Mouse (Mus musculus) MEL (cell line): Measurements from ENCODE around the gene Slc25a21. TPM values are rescaled to one million over a fixed set of nuclear protein-coding genes. Genes with fewer than 3 reads are reported as not detected.

ENCODE experiments used
- DNase-seq: peaks from one replicate; pipeline ENCODE4 v3.0.0; 2011; ENCODE audit warnings: low read depth, low spot score
- H3K27ac ChIP-seq: 2 replicates; pipeline ENCODE4 v1.5.1; 2012; ENCODE audit warnings: low read depth, mild to moderate bottlenecking, control low read depth, low read length, moderate library complexity; ENCODE audit not compliant: control insufficient read depth
- H3K27me3 ChIP-seq, 2 experiments: fragments of 150-350 bp in 1 of 2; sonication (generic) in 1 of 2; 2 replicates each; pipeline ENCODE4 v1.6.1; 2012; ENCODE audit warnings: low read length in 2 of 2, mild to moderate bottlenecking in 2 of 2, improper control_type of control experiment in 1 of 2, moderate library complexity in 1 of 2; ENCODE audit not compliant: insufficient read depth in 2 of 2, control insufficient read depth in 1 of 2
- H3K36me3 ChIP-seq, 2 experiments: 2 replicates each; pipeline ENCODE4 v1.6.1; 2012 to 2014; ENCODE audit warnings: low read length in 2 of 2, improper control_type of control experiment in 1 of 2, inconsistent platforms in 1 of 2, mild to moderate bottlenecking in 1 of 2; ENCODE audit not compliant: insufficient read depth in 2 of 2, control insufficient read depth in 1 of 2
- H3K4me1 ChIP-seq, 2 experiments: fragments of 150-350 bp in 1 of 2; sonication (generic) in 1 of 2; 2 replicates each; pipeline ENCODE4 v1.6.1; 2012; ENCODE audit warnings: low read length in 2 of 2, improper control_type of control experiment in 1 of 2, mild to moderate bottlenecking in 1 of 2; ENCODE audit not compliant: insufficient read depth in 2 of 2, control insufficient read depth in 1 of 2
- H3K4me3 ChIP-seq, 2 experiments: fragments of 150-350 bp in 1 of 2; sonication (generic) in 1 of 2; 2 replicates each; pipeline ENCODE4 v1.5.1; 2012; ENCODE audit warnings: low read depth in 2 of 2, low read length in 2 of 2, mild to moderate bottlenecking in 2 of 2, moderate library complexity in 2 of 2, control low read depth in 1 of 2, improper control_type of control experiment in 1 of 2; ENCODE audit not compliant: control insufficient read depth in 1 of 2, insufficient read depth in 1 of 2
- H3K79me2 ChIP-seq: 2 replicates; pipeline ENCODE4 v1.6.1; 2012; ENCODE audit warnings: mild to moderate bottlenecking, low read length, moderate library complexity; ENCODE audit not compliant: control insufficient read depth, poor library complexity, insufficient read depth
- H3K9ac ChIP-seq: 2 replicates; pipeline ENCODE4 v1.6.1; 2012; ENCODE audit warnings: low read depth, mild to moderate bottlenecking, control low read depth, low read length, moderate library complexity; ENCODE audit not compliant: control insufficient read depth, poor library complexity, severe bottlenecking
- H3K9me3 ChIP-seq: fragments of 150-350 bp; sonication (generic); replicated peaks from 2 replicates; pipeline ENCODE4 v1.6.1; 2012; ENCODE audit warnings: mild to moderate bottlenecking, low read length, improper control_type of control experiment, moderate library complexity; ENCODE audit not compliant: insufficient read depth
- CHD2 ChIP-seq: IDR thresholded peaks from 2 replicates; pipeline ENCODE4 v1.6.1; 2011; ENCODE audit warnings: low read length, improper control_type of control experiment
- GABPA ChIP-seq: IDR thresholded peaks from 2 replicates; pipeline ENCODE4 v1.6.1; 2012; ENCODE audit warnings: low read depth, mild to moderate bottlenecking, inconsistent platforms, low read length, improper control_type of control experiment, moderate library complexity
- GATA1 ChIP-seq: IDR thresholded peaks from 2 replicates; pipeline ENCODE4 v1.6.1; 2011; ENCODE audit warnings: low read depth, low read length, improper control_type of control experiment
- MAZ ChIP-seq: IDR thresholded peaks from 2 replicates; pipeline ENCODE4 v1.6.1; 2012; ENCODE audit warnings: low read depth, mild to moderate bottlenecking, inconsistent platforms, low read length, improper control_type of control experiment
- MXI1 ChIP-seq: IDR thresholded peaks from 2 replicates; pipeline ENCODE4 v1.6.1; 2011; ENCODE audit warnings: mild to moderate bottlenecking, low read depth, low read length, improper control_type of control experiment
- POLR2AphosphoS2 ChIP-seq: IDR thresholded peaks from 2 replicates; pipeline ENCODE4 v1.6.1; 2011; ENCODE audit warnings: low read length, improper control_type of control experiment
- RAD21 ChIP-seq: IDR thresholded peaks from 2 replicates; pipeline ENCODE4 v1.6.1; 2011; ENCODE audit warnings: mild to moderate bottlenecking, low read depth, low read length, improper control_type of control experiment
- TAL1 ChIP-seq: IDR thresholded peaks from 2 replicates; pipeline ENCODE4 v1.6.1; 2012; ENCODE audit warnings: mild to moderate bottlenecking, inconsistent platforms, low read length, moderate library complexity, mixed read lengths
- ZC3H11A ChIP-seq: IDR thresholded peaks from 2 replicates; pipeline ENCODE4 v1.6.1; 2012; ENCODE audit warnings: low read depth, mild to moderate bottlenecking, inconsistent platforms, low read length, improper control_type of control experiment
- ZKSCAN1 ChIP-seq: IDR thresholded peaks from 2 replicates; pipeline ENCODE4 v1.6.1; 2012; ENCODE audit warnings: low read depth, mild to moderate bottlenecking, inconsistent platforms, low read length, improper control_type of control experiment, moderate library complexity
- polyA plus RNA-seq, 2 experiments: library from polyadenylated mRNA; stranded (reverse) in 1 of 2; unstranded in 1 of 2; fragments of >175 nt in 1 of 2; fragments of >200 nt in 1 of 2; gene quantifications; 2 replicates each; pipeline versions ENCODE4 v1.2.1 to v1.2.4; 2012; ENCODE audit warnings: low replicate concordance in 2 of 2, low read depth in 1 of 2; ENCODE audit not compliant: insufficient read length in 2 of 2, insufficient read depth in 1 of 2, missing spikeins in 1 of 2
- total RNA-seq: library from RNA; depleted of rRNA; stranded (reverse); fragments of 300-350 nt; gene quantifications from 2 replicates; pipeline ENCODE4 v1.2.3, GENCODE M21; 2012

Slc25a21 gene
- total and polyA plus RNA-seq, 3 experiments: 14.7 to 18.3 TPM; not detected in 1

- peak; percentile 49 for DNase-seq
- no peak overlapping the region for H3K27ac ChIP-seq
- H3K4me1 ChIP-seq: peaks cover 3 to 8% of the 10 kb centered on the region in 2 experiments
- TF ChIP-seq GABPA (no peak), GATA1 (peak; percentile 35; the same call in 1 of the 2 replicates), TAL1 (peak; percentile 51)
- no peak overlapping the region for H3K9ac ChIP-seq
- no peaks in the 10 kb centered on the region for H3K27me3 ChIP-seq
- H3K79me2 ChIP-seq: no peaks in the 10 kb centered on the region
- H3K9me3 ChIP-seq: no peaks in the 10 kb centered on the region
- H3K36me3 ChIP-seq: peaks cover 0 to 17% of the 10 kb centered on the region in 2 experiments; a peak in 2 of 4 replicates
- H3K4me3 ChIP-seq: no peak overlapping the region
These were observed 96.7 kb downstream of the Slc25a21 start for GRCm38 (mm10) chr12:57100549-57100948.

GRCm38 (mm10) chr12:57099066-57099465, 98.2 kb downstream of the Slc25a21 start:
- peak; percentile 16 for DNase-seq
- Histone ChIP-seq H3K4me3 (no peak overlapping the region), H3K9me3 (no peaks in the 10 kb centered on the region), H3K27me3 (no peaks in the 10 kb centered on the region), H3K4me1 (peaks cover 3 to 8% of the 10 kb centered on the region in 2 experiments), H3K9ac (no peak overlapping the region), H3K79me2 (no peaks in the 10 kb centered on the region), H3K27ac (no peak overlapping the region), H3K36me3 (peaks cover 0 to 17% of the 10 kb centered on the region in 2 experiments; a peak in 2 of 4 replicates)
- TF ChIP-seq MXI1: no peak
- TF ChIP-seq, all 39 proteins: peak for 0

- H3K4me1 ChIP-seq: peaks cover 3 to 8% of the 10 kb centered on the region in 2 experiments
- H3K4me3 ChIP-seq: no peak overlapping the region
- H3K27ac ChIP-seq: no peak overlapping the region
- peaks cover 0 to 17% of the 10 kb centered on the region in 2 experiments; a peak in 2 of 4 replicates for H3K36me3 ChIP-seq
- DNase-seq: no peak
- no peaks in the 10 kb centered on the region for H3K27me3 ChIP-seq
- TF ChIP-seq CHD2 (no peak), RAD21 (no peak), ZC3H11A (no peak), POLR2AphosphoS2 (no peak), GATA1 (no peak), ZKSCAN1 (no peak), MAZ (no peak)
- TF ChIP-seq, all 39 proteins: peak for 0
- H3K79me2 ChIP-seq: no peaks in the 10 kb centered on the region
- no peaks in the 10 kb centered on the region for H3K9me3 ChIP-seq
- no peak overlapping the region for H3K9ac ChIP-seq
These were observed 98.9 kb downstream of the Slc25a21 start for GRCm38 (mm10) chr12:57098371-57098770.
